ENCODE assay signal across 14 mouse cellular contexts in the genomic region with DNA sequence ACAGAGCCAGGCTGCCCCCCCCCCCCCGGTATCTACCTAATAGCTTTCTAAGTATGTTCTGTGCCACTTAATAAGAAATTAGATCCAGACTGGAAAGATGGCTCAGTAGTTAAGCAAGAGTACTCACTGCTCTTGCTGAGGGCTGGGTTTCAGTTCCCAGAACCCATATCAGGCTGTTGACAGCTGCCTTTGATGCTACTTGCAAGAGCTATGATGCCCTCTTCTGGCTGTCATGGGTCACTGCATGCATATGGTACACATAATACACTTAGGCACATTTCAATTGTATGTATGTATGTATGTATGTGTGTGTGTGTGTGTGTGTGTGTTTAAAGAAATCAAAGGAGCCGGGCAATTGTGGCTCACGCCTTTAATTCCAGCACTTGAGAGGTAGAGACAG. TPM values are rescaled to one million over a fixed set of nuclear protein-coding genes. Genes with fewer than 3 reads are reported as not detected.
DNase-seq lines count a peak whose midpoint lies in the region; ATAC-seq and TF ChIP-seq lines count a peak whose summit lies in the region.
"Had no signal": no experiment of that assay in that cellular context is flagged by ENCODE, and none has a peak within 500 bp of the region (broad histone marks: within the 10 kb centered on the region; RNA-seq: fewer than 3 reads in every experiment).

No protein-coding gene starts in this region.

- no peak overlapping the region for H3K4me3 ChIP-seq in forebrain, embryonic 14.5 days (ENCODE audit: low read depth, low read length)
- no peak overlapping the region for H3K4me3 ChIP-seq in forebrain, embryonic 10.5 days
- no peak overlapping the region for H3K4me3 ChIP-seq in liver, adult 2 months (ENCODE audit: insufficient read depth, low read depth, low read length)
- H3K4me3 ChIP-seq in liver, embryonic 12.5 days, result no peak overlapping the region
- no peak overlapping the region for H3K4me3 ChIP-seq in brown adipose tissue, adult 24 weeks (ENCODE audit: insufficient read depth, low read depth, low read length)
- H3K4me3 ChIP-seq: heart, embryonic 12.5 days; hindbrain, embryonic 13.5 days; liver, embryonic 13.5 days; megakaryocyte, embryonic 14.5 days had no signal

- no peak overlapping the region for H3K27ac ChIP-seq in forebrain, embryonic 14.5 days (ENCODE audit: low read depth, low read length)
- no peak overlapping the region for H3K27ac ChIP-seq in forebrain, embryonic 10.5 days
- H3K27ac ChIP-seq in liver, adult 2 months (replicated peaks; ENCODE audit: insufficient read depth, low read depth, low read length), result no peak overlapping the region
- H3K27ac ChIP-seq in liver, embryonic 12.5 days, result no peak overlapping the region
- peak overlapping the region; percentile 71; the same call in 1 of the 2 replicates for H3K27ac ChIP-seq in brown adipose tissue, adult 24 weeks (replicated peaks; ENCODE audit: low read depth, low read length)
- H3K27ac ChIP-seq: hindbrain, embryonic 13.5 days; liver, embryonic 13.5 days had no signal

- no peaks in the 10 kb centered on the region for H3K27me3 ChIP-seq in forebrain, embryonic 14.5 days (replicated peaks; ENCODE audit: control insufficient read depth, insufficient read depth, low read length)
- H3K27me3 ChIP-seq in forebrain, embryonic 10.5 days (ENCODE audit: poor library complexity, severe bottlenecking), result peaks cover 29% of the 10 kb centered on the region
- no peaks in the 10 kb centered on the region for H3K27me3 ChIP-seq in liver, adult 2 months (ENCODE audit: control insufficient read depth, insufficient read depth, low read length)
- H3K27me3 ChIP-seq in liver, embryonic 12.5 days (replicated peaks), result no peaks in the 10 kb centered on the region
- H3K27me3 ChIP-seq: heart, embryonic 12.5 days; liver, embryonic 13.5 days had no signal

- no peak for ATAC-seq in forebrain, embryonic 14.5 days
- ATAC-seq in liver, embryonic 12.5 days, result no peak

- peaks cover 6% of the 10 kb centered on the region; the same call in 1 of the 2 replicates for H3K4me1 ChIP-seq in forebrain, embryonic 14.5 days (ENCODE audit: control insufficient read depth, insufficient read depth, low read length)
- H3K4me1 ChIP-seq in forebrain, embryonic 10.5 days, result peaks cover 78% of the 10 kb centered on the region
- no peaks in the 10 kb centered on the region for H3K4me1 ChIP-seq in liver, adult 2 months (ENCODE audit: control insufficient read depth, insufficient read depth, low read length)
- H3K4me1 ChIP-seq in liver, embryonic 12.5 days, result peaks cover 33% of the 10 kb centered on the region
- peaks cover 7% of the 10 kb centered on the region for H3K4me1 ChIP-seq in brown adipose tissue, adult 24 weeks (ENCODE audit: control insufficient read depth, insufficient read depth, insufficient read length, low read length)

- H3K79me2 ChIP-seq in liver, adult 2 months (ENCODE audit: control insufficient read depth, insufficient read depth, low read length), result no peaks in the 10 kb centered on the region

- no peak overlapping the region for H3K4me2 ChIP-seq in forebrain, embryonic 14.5 days (ENCODE audit: low read length)
- H3K4me2 ChIP-seq in liver, embryonic 12.5 days, result no peak overlapping the region
- H3K4me2 ChIP-seq: hindbrain, embryonic 13.5 days; liver, embryonic 13.5 days had no signal

- no peak overlapping the region for H3K9ac ChIP-seq in forebrain, embryonic 14.5 days (ENCODE audit: low read length)
- H3K9ac ChIP-seq in liver, adult 2 months (ENCODE audit: low read depth, low read length), result no peak overlapping the region
- no peak overlapping the region for H3K9ac ChIP-seq in liver, embryonic 12.5 days
- H3K9ac ChIP-seq: hindbrain, embryonic 13.5 days; liver, embryonic 13.5 days had no signal

- DNase-seq in forebrain, embryonic 14.5 days (ENCODE audit: low spot score), result peak; percentile 11
- DNase-seq in forebrain, embryonic 10.5 days (ENCODE audit: extremely low spot score, low spot score), result no peak
- peak; percentile 31 for DNase-seq in liver, adult 2 months (ENCODE audit: extremely low read depth, low read depth, low spot score)
- DNase-seq in A20 (ENCODE audit: low read depth, low spot score), result peak; percentile 71
- no peak for DNase-seq in right cerebral cortex, postnatal 10 days (ENCODE audit: low spot score in 2 of 2)
- no peak for DNase-seq in cerebellum, postnatal 10 days
- DNase-seq: cerebellum, adult 9-10 months; liver, embryonic 13.5 days; thymus, postnatal 4 days had no signal

- no peaks in the 10 kb centered on the region for H3K9me3 ChIP-seq in forebrain, embryonic 14.5 days (replicated peaks; ENCODE audit: control insufficient read depth, low read length)
- H3K9me3 ChIP-seq in forebrain, embryonic 10.5 days, result no peaks in the 10 kb centered on the region; the same call in 1 of the 2 replicates
- no peaks in the 10 kb centered on the region for H3K9me3 ChIP-seq in liver, embryonic 12.5 days (replicated peaks)
- H3K9me3 ChIP-seq: heart, embryonic 12.5 days; hindbrain, embryonic 13.5 days; liver, embryonic 13.5 days had no signal

- peak; percentile 25; the same call in 1 of the 2 replicates for TF ChIP-seq CTCF in liver, adult 2 months (IDR thresholded peaks at IDR 0.05; ENCODE audit: low read depth, low read length)

- TF ChIP-seq POLR2A in liver, adult 2 months (IDR thresholded peaks at IDR 0.05; ENCODE audit: extremely low read depth, insufficient read depth, low read length), result no peak

- H3K36me3 ChIP-seq in forebrain, embryonic 14.5 days (ENCODE audit: control insufficient read depth, insufficient read depth, low read length), result no peaks in the 10 kb centered on the region
- H3K36me3 ChIP-seq in forebrain, embryonic 10.5 days (replicated peaks), result no peaks in the 10 kb centered on the region
- H3K36me3 ChIP-seq in liver, adult 2 months (ENCODE audit: control insufficient read depth, insufficient read depth, low read length), result no peaks in the 10 kb centered on the region
- no peaks in the 10 kb centered on the region for H3K36me3 ChIP-seq in liver, embryonic 12.5 days
- H3K36me3 ChIP-seq: heart, embryonic 12.5 days; hindbrain, embryonic 13.5 days; liver, embryonic 13.5 days had no signal

- WGBS in forebrain, embryonic 14.5 days, result 87% methylated on average over 3 of the region's 3 CpGs
- 86% methylated on average over 3 of the region's 3 CpGs for WGBS in forebrain, embryonic 10.5 days
- WGBS in liver, adult 2 months, result 96% methylated on average over 3 of the region's 3 CpGs
- WGBS in liver, embryonic 12.5 days (ENCODE audit: insufficient replicate concordance), result 80% methylated on average over 3 of the region's 3 CpGs

RNA-seq across cellular contexts. Expression of a gene that starts 12.1 kb away (rescaled TPM):
- 53.6 and 72.5 TPM in 2 replicates for polyA plus RNA-seq in forebrain, embryonic 14.5 days (2014; fragmentation: Nextera tagmentation; extraction: Ambion mirVana)
- polyA plus RNA-seq in forebrain, embryonic 10.5 days (2016; fragmentation: Nextera tagmentation; extraction: Ambion mirVana), result 90.6 and 93.2 TPM in 2 replicates
- 41.1 and 47.8 TPM in 2 replicates for total RNA-seq in liver, adult 2 months (2014; rRNA removed)
- 75.1 and 90.2 TPM in 2 replicates for polyA plus RNA-seq in liver, adult 2 months (2012; rRNA removed)
- polyA plus RNA-seq in liver, embryonic 12.5 days (2016; fragmentation: Nextera tagmentation; extraction: Ambion mirVana), result 54.9 and 55.2 TPM in 2 replicates
- polyA plus RNA-seq in brown adipose tissue, adult 24 weeks (2012; ENCODE audit: insufficient read depth, insufficient read length, missing spikeins), result 80.3 and 82.0 TPM in 2 replicates

Comparison
In these comparisons a context has a peak if more than half of its experiments do, and no peak if none do; other contexts are left out.
1. DNase-seq: peak in forebrain, embryonic 14.5 days (single experiment), liver, adult 2 months (single experiment) and A20 (single experiment); none in forebrain, embryonic 10.5 days (single experiment), right cerebral cortex, postnatal 10 days (0 of 2) and cerebellum, postnatal 10 days (0 of 2).